Mouse (Mus musculus): Measurements from ENCODE around the gene Gm42791.

Gm42791 gene

DNA sequence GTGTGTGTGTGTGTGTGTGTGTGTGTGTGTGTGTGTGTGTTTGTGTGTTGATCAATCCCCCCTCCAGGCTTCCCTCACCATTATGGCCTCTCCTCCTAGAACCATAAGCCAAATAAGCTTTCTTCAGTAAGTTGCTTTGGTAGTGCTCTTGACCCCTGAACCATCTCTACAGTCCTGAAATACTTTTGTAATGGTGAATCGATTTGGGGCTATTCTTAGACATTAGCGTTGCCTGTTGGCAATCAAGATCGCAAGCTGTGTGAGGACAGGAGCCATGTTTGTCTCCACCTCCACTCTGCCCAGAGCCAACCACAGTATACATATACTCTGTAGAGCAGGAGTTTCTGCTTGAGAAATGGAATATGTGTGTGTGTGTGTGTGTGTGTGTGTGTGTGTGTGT is 14.2 kb upstream of the Gm42791 start:
- DNase-seq (ENCODE audit: extremely low read depth, insufficient read length, low spot score) = no peak

GRCm38 (mm10) chr5:149007295-149007646 is 12.3 kb upstream of the Gm42791 start:
- no peak for DNase-seq (ENCODE audit: extremely low read depth, insufficient read length, low spot score)

DNA sequence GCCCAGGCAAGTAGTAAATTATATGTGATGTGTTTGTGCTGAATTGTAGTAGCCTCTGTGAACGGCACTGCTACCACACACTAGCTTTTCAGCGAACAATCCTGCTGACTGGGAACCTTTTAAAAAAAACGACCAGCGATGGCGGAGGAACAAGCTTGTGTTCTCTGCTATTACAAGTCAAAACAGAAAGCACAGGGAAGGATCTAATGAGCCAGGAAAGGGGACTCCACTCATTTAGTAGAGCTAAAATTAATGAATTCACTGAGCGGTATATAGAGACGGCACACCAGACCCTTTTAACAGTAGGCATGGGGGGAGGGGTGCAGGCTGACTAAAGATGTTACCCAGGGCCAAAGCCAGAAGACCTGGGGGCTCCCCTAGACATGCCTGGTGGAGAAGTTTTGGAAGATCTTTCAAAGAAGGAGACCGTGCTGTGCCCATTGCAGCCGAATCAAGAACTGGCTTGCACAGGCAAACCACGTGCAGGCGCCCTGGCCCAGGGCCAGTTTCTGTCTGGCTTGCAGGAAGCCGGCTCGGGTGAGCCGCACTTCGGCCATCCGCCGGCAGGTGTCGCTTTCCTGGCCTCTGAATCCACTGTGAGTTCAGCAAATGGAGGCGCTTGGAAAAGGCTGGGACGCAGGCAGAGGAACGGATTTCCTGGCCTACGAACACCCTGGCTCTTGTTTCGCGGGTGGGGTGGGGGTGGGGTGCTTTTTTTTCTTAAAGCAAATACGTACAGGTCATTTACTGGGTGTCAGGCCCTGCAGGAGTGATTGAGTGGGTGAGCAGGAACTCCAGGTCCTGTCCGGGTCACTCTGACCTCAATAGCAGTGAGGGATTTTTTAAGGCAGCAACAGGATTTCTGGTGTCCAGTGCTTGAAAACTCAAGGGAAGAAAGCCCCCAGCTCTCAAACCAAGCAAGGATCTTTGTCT is 11.7 kb upstream of the Gm42791 start:
- peak; percentile 97 for DNase-seq (ENCODE audit: extremely low read depth, insufficient read length, low spot score)

DNA sequence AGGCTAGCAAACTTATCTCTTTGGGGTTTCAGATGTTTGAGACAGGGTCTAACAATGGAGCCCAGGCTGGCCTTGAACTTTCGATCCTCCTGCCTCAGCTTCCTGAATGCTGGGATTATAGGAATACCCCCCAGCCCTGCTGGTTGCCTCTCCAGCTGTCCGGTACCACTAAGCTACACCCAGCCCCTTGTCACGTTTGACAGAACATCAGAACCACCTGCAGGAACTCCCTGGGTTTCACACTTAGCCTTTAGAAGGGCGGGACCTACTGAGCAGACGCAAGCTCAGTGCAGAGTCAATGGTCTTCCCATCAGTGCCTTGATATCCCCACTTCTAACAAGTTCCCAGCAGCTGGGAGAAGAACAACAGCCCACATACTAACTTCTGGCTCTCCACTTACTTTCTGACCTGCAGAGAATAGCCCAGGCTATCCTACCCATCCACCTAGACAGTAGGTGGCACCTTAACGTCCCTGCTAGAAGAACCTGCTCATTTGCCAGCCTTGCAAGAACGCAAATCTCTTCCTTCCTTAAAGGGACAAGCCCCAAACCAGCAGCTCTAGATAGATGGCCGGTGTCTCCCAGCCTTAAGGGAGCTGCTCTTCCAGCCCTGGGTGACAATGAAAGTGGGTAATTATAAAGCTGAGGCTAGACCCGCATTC is 10.9 kb upstream of the Gm42791 start:
- DNase-seq (ENCODE audit: extremely low read depth, insufficient read length, low spot score) = no peak

DNA sequence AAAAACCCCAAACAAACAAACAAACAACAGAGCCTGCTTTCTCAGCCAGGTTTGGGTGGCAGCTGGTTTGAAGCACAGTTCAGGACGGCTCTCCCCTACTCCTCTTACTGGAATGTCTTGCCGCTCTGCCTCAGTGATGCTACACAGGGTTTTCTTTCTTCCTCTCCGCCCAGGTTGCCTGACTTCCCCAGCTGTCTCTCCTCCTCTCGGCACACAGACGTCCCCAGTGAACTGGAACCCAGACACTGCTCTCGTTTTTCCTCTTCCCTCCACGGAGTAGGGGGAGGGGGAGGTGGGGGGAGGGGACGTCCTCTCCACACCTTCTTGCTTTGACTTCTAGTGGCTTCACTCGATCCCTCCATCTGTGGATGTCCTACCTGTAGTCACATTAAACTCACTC is 10.1 kb upstream of the Gm42791 start:
- DNase-seq (ENCODE audit: extremely low read depth, insufficient read length, low spot score) = no peak

DNA sequence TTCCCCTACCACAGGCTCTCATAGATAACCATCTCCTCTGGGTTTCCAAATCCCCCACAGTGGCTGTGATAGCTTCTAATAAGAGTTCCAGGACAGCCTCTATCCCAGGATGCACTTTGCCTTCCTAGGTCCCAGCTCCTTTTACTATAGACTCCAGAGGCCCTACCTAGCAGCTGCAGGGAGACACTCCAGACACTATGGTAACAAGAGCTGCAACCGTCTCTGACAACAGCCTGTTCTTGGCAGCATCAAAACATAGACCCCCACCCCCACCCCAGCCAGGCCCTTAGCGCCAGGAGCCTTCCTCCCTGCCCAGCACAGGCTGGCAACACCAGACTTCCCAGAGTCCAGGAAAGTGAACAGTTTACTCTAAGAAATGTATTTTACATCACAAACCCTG is 8.2 kb upstream of the Gm42791 start:
- DNase-seq (ENCODE audit: extremely low read depth, insufficient read length, low spot score) = no peak

GRCm38 (mm10) chr5:149002803-149003115 is 7.8 kb upstream of the Gm42791 start:
- DNase-seq (ENCODE audit: extremely low read depth, insufficient read length, low spot score) = no peak

GRCm38 (mm10) chr5:149002034-149002802 is 7.3 kb upstream of the Gm42791 start:
- DNase-seq (ENCODE audit: extremely low read depth, insufficient read length, low spot score) = no peak

DNA sequence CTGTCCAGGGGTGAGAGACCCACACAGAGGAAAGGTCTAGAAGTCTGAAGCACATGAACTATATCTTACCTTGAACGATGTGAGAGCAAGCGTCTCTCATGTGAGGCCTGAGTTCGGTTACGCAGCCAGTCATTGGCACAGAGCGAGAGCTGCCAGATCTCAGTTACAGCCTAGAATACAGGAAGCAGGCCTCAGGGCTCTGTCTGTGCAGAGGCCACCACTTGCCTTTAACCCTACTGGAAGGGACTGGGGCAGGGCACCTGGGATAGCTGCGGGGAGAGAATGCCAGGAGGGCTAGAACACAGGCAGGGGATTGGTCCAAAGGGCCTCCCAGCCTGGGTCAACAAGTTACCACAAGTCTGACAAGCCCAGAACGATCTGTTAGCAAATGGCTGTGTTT is 4.9 kb upstream of the Gm42791 start:
- no peak for DNase-seq (ENCODE audit: extremely low read depth, insufficient read length, low spot score)

DNA sequence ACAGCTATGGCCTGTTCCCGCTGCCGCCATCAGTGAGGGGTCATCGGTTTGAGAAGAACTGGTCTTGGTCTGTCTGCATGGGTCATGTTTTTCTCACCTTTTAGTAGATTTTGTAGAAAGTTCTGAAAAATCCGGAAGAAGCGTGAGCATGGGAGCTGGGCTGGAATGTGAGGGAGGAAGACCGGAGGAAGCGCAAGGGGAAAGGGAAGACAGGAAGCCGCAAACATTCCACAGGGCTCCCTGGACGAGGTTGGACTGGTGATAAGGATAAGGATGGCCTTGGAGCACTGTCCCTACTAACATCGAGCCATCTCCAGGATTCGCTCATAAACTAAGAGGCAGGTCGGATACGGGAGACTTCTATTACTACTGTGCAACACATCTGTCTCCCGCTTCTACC is 3.6 kb upstream of the Gm42791 start:
- DNase-seq (ENCODE audit: extremely low read depth, insufficient read length, low spot score) = no peak

- DNase-seq (ENCODE audit: extremely low read depth, insufficient read length, low spot score) = no peak
Measured at GRCm38 (mm10) chr5:148996709-148997037, 1.7 kb upstream of the Gm42791 start.

- DNase-seq (ENCODE audit: extremely low read depth, insufficient read length, low spot score) = peak; percentile 71
Measured at GRCm38 (mm10) chr5:148995962-148996708, 1.2 kb upstream of the Gm42791 start.

- DNase-seq (ENCODE audit: extremely low read depth, insufficient read length, low spot score) = no peak
Measured at GRCm38 (mm10) chr5:148994311-148994705, 639 bp downstream of the Gm42791 start.

DNA sequence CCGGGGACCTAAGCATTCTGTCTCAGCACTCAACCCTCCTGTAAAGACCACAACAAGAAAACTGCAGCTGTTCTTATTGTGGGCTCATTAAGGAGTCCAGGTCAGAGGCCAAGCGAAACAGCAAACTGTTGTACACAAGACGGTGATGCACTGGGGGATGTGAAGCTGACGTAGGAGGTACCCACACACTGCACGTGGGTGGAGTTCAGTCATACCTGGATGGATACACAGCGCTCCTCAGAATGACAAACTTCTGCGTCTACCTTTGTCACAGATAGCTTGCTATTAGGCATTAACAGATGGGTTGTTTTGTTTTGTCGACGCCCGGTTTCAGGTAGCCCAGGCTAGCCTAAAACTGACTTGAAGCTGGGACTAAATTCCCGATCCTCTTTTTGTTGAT is 2.3 kb downstream of the Gm42791 start:
- no peak for DNase-seq (ENCODE audit: extremely low read depth, insufficient read length, low spot score)

- no peak for DNase-seq (ENCODE audit: extremely low read depth, insufficient read length, low spot score)
Measured at GRCm38 (mm10) chr5:148990891-148991311, 4.0 kb downstream of the Gm42791 start.

DNA sequence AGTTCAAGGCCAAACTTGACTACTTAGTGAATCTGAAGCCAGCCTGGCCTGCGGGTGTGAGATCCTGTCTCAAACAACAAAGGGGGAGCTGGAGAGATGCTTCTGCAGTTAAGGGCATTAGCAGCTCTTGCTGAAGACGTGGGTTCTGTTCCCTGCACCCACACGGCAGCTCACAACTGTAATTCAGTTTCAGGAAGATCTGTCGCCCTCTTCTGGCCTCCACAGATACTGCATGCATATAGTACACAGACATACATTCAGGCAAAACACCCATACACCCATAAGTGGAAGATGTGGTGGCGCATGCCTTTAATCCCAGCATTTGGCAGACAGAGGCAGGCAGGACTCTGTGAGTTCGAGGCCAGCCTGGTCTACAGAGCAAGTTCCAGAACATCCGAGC is 5.5 kb downstream of the Gm42791 start:
- no peak for DNase-seq (ENCODE audit: extremely low read depth, insufficient read length, low spot score)

GRCm38 (mm10) chr5:148984961-148985360 is 10.0 kb downstream of the Gm42791 start:
- DNase-seq (ENCODE audit: extremely low read depth, insufficient read length, low spot score) = no peak

DNA sequence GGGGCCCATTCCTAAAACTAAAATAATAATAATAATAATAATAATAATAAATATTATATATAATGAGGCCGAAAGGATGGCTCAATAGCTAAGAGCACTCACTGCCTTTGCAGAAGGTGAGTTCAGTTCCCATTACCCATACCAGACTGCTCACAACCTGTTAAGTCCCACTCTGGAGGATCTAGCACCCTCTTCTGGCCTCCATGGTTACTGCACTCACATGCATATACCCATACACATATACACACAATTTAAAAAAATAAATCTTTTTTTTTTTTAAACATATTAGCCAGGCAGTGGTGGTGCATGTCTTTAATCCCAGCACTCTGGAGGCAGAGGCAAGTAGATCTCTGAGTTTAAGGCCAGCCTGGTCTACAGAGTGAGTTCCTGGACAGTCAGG is 11.3 kb downstream of the Gm42791 start:
- DNase-seq (ENCODE audit: extremely low read depth, insufficient read length, low spot score) = no peak

GRCm38 (mm10) chr5:148983108-148983664 is 11.8 kb downstream of the Gm42791 start:
- no peak for DNase-seq (ENCODE audit: extremely low read depth, insufficient read length, low spot score)

- DNase-seq (ENCODE audit: extremely low read depth, insufficient read length, low spot score) = no peak
Measured at GRCm38 (mm10) chr5:148982396-148982795, 12.6 kb downstream of the Gm42791 start.

- DNase-seq (ENCODE audit: extremely low read depth, insufficient read length, low spot score) = peak; percentile 48
Measured at GRCm38 (mm10) chr5:148980607-148981006, 14.3 kb downstream of the Gm42791 start.
